Mouse (Mus musculus) fat pad, adult 2 months (tissue): ENCODE data around the gene Micall1.

Source experiments
- DNase-seq: peaks from one replicate; pipeline ENCODE4 v3.0.0-alpha.2; 2011; ENCODE audit warnings: low read depth, low spot score; ENCODE audit errors: extremely low read depth

Micall1 gene

DNA sequence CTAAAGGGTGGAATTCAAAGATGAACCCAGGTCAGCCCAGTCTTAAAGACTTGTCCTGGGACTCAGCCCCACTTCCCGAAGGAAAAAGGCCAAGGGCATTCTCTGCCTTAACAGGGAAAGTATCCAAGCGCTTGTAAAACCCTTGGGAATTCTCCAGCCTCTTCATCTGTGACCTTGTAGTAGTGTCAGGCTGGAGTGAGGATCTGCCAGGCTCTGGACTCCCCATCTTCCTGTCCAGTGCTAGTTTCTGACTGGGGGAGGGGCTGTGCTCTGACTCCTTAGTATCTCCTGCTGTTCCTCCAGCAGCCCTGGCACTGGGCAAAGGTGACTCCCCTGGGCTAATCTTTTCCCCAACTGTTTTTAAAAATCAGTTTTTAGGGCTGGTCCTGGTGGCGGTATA is 12.1 kb upstream of the Micall1 start:
- DNase-seq, result no peak

DNA sequence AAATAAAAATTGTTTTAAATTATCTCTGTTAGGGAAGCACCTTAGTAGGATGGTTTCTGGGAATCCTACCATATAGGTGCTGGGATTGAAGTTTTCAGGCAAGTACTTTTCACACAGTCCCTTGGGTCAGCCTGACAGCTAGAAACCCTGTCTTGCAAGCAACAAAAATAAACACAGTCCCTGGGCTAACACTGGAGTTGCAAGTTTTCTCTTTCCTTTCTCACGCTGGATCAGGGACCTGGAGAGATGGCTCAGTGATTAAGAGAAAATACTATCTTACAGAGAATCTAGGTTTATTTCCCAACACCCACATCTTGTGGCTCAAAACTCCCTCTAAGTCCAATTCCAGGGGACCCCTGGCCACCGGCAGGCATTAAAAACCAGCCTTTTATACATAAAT is 11.6 kb upstream of the Micall1 start:
- peak; percentile 79 for DNase-seq

DNA sequence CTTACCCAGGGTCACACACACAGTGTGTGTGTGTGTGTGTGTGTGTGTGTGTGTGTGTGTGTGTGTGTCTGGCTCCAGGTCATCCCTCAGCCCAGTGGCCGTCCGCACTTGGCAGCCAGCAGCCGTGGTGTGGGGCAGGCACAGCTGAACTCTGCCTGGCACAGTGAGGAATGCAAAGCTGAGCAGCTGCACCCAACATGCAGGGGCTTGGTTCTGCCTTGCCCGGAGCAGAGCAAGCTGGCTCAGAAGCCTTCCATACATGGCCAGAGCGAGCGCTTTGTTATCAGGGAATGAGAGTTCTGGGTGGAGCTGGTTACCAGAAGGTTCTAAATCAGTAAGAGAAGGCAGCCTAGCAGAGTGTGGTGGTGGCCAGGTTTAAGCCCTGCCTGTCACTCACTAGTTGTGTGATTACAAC is 11.1 kb upstream of the Micall1 start:
- DNase-seq, result no peak

DNA sequence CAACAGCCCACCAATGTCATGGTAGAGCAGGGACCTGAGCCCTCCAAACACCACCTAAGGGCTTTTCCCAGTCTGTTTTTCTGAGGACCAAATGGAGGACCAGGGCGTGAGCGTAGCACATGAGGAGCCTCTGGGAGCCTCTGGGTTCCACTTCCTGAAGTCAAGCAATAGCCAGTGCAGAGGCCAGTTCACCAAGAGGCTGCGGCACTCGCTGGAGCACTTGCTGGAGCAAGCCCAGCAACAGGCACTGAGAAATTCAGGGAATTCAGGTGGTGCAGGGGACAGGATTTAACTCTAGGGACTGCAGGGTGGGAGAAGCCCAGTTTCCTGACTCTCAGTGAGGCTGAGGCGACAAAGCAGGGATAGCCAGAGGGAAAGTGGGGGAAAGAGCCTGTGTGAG is 10.5 kb upstream of the Micall1 start:
- DNase-seq, result no peak

DNA sequence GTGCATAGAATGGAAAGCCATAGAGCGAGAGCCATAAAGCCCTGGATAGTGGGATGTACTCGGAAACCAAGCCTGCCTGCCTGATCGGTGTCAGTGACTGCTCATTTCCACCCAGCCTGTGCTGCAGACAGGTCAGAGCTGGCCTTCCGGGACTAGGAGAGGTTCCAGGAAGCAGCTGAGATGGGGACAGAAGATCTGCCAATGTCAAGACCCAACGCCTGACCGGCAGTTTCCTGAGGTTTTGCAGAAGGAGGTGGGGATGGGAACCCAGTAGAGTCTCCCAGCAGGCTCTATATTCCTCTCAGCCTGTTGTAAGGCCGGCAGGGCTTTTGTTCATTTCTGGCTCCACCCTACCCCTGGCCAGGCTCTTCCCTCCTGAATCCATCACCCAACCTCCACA is 9.8 kb upstream of the Micall1 start:
- no peak for DNase-seq

DNA sequence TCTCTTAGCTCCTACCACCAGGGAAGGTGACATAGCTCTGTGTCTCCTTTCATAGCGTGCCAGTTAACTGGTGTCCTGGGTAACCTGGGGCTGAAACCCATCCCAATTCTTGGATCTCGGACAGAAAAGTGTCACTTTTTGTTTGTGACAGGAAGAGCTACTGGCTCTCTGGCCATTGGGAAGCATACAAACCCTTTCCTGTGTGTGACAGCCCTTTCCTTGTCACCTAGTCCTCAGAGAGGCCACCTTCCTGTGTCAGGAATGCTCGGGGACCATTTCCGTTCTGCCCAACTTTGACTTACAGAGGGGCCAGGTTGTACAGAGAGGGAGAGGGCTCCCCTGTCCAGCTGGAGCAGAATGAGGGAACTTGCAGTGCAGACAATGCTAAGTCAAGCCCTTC is 9.2 kb upstream of the Micall1 start:
- no peak for DNase-seq

DNA sequence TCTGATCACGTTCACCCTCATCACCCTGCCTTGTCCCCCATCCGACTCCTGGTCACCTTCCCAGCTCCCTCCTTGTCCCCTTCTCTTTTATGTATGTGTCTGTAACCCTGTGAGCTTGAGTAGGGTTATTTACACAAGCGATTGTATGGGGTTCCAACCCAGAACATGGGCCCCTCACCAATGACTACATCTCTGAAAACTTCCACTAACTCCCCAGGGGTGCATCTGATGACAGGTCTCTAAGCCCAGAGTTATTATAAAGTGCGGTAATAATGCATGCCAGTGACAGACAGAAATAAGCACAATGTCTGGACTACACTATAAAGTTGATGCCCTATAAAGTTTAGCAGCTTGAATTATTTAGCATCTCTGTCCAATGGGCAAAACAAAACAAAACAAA is 8.3 kb upstream of the Micall1 start:
- no peak for DNase-seq

DNA sequence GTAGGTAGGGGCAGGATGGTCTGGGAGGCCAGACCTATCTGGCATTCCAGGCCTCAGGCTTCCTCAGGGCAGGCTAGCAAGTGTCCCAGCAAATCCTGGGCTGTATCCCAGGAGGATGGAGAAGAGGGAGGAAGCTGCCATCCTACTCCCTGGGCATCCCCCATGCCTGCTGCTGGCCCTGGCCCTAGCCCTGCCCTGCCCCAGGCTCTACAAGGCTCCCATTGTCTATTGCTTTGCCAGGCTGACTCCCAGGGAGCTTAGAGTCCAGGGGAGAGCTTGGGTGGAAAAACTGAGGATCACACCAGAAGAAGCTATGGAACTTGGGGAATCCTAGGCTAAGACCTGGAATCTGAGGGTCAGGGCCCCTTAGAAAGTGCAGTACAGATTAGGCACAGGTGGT is 7.2 kb upstream of the Micall1 start:
- no peak for DNase-seq

DNA sequence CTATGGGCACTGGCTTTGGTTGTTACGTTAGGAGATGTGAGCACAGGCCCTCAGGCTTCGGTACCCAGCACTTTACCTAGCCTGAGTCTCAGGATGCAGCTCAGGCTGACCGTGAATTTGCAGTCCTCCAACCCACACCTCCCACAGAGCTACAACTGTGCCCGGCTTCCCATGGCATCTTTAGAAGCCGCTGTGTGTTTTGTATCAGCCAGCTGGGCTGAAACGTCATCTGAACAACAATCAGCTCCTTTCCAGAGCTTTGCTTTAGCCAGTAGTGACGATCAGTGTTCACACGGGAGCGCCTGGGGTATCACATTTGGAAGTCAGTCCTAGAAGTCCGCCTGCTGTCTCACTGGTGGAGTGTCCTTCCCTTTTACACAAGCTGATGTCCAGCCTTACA is 5.4 kb upstream of the Micall1 start:
- no peak for DNase-seq

DNA sequence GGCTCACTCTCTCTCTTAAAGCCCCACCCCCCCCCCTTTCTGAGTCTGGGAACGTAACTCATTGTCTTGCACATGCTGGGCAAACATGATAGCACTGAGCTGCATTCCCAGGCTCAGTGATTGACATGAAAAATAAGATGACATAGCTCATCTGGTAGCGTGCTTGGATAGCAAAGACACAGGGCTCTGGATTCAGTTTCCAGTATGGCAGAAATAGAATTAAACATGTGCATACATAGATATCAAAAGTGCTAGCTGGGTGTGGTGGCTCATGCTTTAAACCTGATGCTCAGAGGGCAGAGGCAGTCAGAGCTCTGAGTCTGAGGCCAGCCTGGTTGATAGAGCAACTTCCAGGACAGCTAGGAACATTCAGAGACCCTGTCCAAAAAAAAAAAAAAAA is 2.9 kb upstream of the Micall1 start:
- DNase-seq, result no peak

DNA sequence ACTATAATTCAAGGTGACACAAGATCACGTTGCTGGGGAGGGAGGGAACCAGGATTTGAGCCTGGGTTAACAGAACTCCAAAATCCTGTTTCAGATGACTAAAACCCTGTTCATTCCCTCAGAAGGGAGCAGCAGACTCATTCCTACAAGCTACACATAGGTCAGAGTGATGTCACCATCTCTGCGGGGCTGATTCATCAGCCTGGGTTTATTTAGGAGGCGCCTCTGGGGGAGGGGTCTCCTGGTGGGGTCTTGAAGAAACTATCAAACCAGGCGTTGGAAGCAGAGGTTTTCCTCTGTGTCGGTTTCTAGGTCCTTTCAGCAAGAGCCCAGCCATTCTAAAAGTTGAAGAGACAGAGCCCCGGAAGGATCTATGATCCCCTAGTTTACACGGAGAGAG is 732 bp upstream of the Micall1 start:
- no peak for DNase-seq

DNA sequence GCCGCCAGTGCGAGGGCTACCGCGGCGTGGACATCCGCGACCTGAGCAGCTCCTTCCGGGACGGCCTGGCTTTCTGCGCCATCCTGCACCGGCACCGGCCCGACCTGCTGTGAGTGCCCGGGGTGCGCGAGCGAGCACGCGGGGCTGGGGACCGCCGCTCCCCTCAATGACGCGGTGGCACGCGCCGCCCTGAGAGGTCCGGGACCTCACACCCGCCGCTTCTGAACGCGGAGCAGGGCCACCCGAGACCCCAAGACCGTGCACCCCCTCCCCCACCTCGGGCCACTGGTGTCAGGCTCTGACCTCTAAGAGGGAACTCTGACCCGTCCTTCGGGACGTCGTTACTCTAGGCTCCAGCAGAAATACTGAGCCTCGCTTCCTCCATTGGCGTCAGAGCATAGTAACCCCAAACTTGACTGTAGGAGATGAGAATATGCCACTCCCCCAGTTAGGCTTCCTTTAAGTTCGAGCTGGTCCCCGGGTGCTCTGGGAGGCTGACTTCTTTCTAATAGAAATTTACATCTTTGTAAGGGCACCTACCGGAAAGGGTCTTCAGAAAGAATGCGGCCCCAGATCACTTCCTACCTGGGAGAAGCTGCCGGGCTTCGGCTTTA is 730 bp downstream of the Micall1 start:
- DNase-seq, result no peak

DNA sequence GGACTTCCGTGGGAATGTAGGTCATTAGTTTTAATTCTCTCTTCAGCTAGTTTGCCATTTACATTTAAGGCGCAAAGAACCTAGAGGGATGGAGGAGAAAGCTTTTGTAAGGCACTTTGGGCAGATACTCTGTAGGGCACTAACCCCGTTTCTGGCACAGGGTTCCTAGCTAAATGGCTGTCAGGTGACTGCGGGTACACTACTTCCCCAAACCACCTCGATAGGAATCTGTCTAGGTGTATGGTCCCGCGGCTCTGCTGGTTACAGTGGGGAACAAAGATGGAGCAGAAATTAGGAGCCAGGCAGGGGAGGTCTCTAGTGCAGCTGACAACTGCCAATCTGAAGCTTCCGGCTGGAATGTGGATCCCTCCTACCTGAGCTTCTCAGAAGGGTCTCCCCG is 1.3 kb downstream of the Micall1 start:
- no peak for DNase-seq

DNA sequence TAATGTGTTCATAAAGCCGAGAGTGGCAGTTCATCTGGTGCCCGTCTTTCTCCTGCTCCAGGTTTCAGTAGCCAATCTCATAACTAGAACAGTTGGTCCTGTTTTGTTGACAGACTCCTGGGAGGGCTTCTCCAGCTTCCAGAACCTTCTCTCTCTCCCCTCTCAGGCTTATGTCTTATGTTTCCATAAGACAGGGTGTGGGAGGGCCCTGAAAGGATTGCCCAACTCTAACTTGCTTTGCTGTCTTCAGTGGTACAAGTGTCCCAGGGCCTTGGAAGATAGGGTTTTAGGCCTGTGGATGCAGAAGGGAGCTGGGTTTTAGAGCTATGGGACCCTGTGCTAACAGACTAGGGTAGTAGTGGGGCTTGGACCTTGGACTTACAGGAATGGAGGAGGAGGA is 1.8 kb downstream of the Micall1 start:
- no peak for DNase-seq

DNA sequence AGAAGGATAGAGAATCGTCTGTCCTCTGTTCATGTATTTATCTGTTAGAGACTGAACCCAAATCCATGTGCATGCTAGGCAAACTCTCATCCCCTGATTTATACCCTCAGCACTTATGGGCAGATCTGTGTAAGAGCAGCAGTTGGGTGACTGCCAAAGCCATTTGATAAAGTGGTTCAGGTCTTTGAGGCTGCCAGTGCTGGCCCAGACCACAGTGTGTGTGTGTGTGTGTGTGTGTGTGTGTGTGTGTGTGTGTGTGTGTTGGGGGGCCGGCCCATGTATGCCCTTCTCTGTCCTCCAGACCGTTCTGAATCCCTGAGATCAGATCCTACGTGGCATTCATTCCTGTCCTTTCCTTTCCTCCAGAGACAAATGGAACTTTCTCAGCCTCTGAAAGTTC is 3.1 kb downstream of the Micall1 start:
- no peak for DNase-seq

DNA sequence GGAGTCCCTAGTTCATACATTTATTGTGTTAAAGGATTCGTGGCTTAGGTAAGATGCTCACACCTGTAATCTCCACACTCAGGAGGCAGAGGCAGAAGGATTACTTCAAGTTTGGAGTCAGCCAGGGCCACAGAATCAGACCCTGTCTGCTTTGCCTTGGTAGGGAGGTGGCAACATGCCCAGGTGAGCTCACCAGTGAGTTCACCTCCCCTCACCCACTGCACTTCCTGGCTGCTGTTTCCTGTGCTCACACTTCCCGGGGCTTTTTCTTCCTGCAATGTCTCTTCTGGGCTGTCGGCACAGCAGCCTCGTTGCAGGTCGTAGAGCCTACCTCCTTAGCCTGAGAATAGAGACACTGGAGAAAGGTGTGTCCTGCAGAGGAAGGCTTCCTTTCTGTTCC is 6.6 kb downstream of the Micall1 start:
- DNase-seq, result no peak

DNA sequence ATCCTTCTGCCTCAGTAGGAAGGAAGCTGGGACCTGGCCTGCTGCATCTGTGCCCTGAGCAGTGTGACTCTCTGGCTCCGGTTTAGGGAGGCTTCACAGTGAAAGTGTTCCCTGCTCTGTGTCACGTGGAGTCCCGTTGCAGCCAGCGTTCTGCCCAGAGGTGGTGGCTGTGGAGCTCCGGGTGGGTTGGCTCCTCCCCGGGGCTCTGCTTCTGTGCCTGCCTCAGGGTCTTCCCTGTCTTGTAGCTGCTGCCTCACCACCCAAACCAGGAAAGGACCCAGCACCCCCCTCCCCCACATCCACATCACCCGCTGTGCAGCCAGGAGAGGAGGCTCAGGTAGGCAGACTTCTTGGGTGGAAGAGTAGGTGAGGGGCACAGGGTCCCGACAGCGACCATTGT is 10.8 kb downstream of the Micall1 start:
- no peak for DNase-seq

DNA sequence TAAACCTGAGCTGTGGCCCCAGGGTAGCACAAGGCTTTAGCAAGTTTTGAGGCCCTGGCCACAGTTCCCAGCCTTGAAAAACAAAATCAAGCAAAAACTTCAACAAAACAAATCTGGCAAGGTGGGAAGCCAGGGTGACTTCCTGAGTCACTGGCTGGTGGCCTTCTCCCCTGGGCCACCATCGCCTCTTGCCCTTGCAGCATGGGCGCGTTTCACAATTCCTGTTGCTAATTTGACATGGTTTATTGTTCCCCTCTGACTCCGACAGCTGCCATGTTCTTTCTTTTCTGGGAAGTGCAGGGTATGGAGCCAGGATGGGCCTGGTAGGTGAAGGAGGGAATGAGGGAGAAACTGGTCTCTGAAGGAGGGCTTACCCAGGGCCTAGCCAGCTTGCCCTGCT is 13.4 kb downstream of the Micall1 start:
- DNase-seq, result no peak

DNA sequence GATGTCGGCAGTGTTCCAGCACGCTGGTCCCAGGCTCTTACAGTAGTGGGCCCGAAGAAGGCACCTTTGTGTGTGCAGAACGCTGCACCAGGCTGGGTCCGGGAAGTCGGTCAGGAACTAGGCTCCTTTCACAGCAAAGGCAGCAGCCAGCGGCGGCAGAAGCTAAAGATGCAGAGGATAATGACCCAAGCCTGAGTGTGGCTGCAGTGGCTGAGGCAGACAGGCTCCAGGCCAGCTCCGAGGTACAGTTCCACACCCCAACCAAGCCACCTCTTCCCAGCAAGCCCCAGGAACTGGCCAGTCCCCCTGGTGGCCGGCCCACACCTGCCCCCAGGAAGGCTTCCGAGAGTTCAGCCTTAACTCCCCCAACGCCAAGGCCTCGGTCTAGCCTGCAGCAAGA is 13.8 kb downstream of the Micall1 start:
- DNase-seq, result no peak

DNA sequence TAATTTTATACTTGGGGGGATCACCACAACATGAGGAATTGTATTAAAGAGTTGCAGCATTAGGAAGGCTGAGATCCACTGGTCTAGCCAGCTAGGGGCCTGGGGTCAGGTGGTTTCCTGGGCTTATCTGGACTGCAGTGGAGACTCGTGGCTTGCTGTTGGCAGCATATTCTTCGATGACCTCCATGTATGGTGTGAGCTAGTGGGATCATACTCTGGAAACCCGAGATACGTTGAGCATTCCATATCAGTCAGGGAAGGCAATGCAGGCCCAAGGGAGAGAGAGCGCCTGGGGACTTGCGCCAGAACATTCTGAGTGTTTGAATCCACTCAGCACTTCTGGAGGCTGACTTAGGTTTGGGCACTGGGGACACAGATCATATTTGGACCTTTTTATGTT is 15.1 kb downstream of the Micall1 start:
- DNase-seq, result no peak

DNA sequence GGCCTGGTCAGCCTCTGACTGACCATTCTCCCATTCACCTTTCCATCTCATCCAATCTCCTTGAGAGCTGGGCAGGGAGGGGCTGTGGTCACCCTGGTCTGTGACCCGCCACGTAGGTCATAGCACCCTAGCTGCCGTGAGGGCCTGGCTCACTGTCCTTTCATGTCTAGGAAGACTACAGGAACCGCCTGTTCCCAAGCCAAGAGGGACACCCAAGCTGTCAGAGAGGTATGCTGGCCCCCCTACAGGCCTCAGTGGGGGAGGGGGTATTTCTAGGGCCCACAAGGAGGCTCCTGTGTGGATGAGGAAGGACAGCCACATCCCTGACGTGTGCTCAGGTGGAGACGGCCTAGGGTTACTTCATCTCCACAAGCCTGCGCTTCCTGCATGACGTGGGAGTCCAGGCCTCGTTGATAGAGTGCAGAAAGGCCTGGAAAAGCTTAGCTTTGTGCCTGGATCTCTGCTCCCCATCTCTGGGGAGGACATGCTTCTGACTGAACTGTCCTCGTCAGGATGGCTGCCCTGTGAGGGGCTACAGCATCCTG is 15.7 kb downstream of the Micall1 start:
- DNase-seq, result no peak

DNA sequence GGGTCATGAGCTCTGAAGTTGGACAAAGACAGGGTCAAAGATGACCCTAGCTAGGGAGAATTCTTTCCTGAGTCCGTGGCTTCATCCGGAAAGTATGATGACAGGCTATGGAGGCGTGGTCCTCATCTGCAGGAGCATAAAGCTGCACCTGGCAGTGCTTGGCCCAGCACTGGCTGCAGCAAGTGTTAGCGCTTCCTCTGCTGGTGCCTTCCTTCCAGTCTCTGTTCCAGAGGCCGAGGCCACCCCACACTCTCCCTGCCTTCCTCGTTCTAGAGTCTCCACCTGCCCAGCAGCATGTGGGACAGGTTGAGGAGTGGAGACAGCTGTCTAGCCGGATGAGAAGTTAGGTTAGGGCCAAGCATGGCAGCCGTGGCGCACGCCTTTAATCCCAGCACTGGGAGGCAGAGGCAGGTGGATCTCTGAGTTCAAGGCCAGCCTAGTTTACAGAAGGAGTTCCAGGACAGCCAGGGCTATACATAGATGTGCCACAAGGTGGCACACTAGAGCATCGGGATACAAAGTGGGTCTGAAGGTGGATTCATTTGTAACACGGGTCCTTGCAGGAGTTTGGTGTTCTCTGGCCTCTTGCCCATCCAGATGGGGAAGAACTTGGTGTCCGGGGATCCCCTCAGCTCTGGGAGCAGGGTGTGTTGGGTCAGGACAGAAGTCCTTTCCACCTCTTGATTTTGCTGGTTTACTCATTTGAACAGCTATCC is 17.7 kb downstream of the Micall1 start:
- DNase-seq, result no peak

DNA sequence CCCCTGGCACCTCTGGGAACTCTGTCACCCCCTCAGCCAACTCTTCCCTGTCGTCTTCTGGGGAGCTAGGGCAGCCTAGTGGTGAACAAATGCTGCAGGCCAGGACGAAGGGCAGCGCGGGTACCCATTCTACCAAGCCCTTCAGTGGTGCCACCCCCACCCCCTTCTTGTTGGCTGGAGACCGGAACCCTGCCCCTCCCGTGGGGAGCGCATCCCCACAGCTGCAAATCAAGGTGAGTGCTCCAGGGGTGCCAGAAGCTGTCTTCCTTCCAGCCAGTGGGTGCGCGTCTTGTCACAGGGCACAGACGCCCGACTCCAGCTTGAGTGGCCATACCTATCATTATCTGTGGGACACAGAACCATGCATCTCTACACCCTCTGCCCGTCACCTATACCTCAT is 18.4 kb downstream of the Micall1 start:
- no peak for DNase-seq
